Mouse (Mus musculus) layer of hippocampus, adult 9-10 months (tissue): ENCODE results near the gene Krt7.

Source experiments
- DNase-seq: peaks from one replicate; pipeline ENCODE4 v3.0.0; 2022; ENCODE audit warnings: low spot score

The Krt7 gene

DNA sequence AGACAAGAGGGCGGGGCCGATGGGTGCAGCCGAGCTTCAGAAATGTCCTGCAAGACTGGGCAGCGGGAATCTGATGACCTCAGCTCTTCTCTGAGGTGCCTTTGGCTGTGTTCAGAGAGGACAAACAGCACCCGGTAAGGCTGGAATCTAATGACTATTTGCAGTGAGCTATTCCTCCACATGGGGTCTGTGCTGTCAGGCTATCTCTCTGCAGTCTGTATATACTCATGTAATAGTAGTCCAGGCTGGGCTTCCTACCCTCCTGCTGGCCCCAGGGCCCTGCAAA is 34.1 kb upstream of the Krt7 start:
- no peak for DNase-seq

DNA sequence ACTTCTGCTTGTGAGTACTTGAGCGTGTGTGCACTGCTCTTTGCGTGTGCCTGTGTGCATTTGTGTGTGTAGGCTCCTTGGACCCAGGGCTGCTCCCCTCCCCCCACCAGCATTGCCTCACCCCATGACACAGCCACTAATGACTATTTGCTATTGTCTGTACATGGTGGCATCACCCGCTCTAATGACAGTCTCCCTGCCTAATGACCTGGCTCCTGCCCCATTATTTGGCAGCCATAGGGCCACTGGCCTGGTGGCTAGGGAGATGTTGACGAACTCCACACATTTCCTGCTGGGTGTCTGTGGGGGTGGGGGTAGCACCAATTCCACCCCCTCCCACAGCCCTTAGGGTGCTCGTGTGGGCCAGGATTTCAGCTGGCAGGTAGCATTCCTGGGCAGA is 32.2 kb upstream of the Krt7 start:
- DNase-seq = no peak

DNA sequence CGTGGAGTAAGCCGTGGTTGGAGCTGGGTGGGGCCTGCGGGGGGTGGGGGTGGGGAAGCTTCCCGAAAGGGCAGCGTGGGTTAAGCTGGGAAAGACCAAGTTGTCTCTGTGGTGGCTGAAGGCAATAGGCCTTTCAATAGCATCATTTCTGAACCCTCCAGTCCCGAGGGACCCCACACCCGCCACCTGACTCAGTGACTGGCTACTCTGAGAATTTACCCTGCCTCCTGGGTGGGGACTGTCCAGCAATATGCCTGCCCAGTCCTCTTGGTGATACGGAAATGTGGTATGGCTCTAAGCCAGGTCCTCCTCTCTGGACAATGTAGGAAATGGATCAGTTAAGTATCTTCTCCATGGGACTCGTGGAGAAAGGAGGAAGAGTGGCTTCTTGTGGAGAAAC is 29.1 kb upstream of the Krt7 start:
- DNase-seq = no peak

DNA sequence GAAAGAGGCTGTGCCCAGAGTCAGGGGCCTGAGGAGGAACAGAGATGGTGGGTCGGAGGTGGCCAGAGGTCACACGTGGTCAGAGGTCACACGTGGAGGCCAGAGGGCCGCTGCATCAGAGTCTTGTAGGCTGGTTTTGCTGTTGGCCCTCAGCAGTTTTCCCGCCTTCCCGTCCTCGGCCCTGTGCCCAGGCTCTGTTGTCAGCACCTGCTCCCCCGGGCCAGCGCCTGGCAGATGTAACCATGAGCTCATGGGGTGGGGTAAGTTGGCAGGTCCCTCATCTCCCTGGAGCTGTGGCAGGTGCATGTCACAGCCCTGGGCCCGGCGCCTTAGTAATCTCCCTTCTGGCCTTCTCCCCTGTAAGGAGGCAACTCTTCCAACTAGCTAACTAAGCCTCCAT is 28.0 kb upstream of the Krt7 start:
- DNase-seq = no peak

DNA sequence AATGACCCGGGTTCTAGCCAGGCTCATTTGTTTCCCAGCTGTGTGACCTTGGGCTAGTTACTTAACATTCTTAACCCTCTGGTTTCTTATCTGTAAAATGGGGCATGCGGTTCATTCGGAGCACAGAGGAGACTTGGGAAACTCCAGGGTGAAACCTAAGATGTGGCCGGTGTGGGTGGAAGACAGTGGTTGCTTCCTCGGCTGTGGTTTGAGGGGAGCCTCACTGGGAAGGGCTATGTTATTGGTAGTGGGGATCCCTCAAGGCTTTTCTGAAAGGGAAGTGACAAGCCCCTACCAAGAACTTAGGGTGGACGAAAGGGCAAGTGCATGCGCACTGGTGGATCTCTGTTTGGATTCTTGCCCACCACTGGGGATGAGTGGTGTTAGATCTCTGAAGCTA is 26.2 kb upstream of the Krt7 start:
- no peak for DNase-seq

DNA sequence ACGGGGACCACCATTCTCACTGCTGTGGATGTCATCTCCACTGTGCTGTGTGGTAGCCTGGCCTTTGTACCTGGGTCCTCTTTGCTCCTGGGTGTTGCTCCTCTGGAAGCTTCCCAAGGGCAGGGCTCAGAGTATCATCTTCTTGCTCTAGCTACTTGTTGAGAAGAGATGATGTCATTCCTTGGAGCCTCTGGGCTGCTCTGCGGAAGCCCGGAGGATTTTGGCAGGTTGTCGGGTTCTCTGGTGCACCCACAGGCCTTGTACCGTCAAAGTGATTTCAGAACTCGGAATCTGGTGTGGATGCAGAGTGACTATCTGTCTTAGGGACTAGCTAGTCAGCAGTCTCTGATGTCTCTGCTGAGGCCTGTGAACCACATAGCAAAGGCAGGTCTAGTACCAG is 25.8 kb upstream of the Krt7 start:
- DNase-seq = no peak

DNA sequence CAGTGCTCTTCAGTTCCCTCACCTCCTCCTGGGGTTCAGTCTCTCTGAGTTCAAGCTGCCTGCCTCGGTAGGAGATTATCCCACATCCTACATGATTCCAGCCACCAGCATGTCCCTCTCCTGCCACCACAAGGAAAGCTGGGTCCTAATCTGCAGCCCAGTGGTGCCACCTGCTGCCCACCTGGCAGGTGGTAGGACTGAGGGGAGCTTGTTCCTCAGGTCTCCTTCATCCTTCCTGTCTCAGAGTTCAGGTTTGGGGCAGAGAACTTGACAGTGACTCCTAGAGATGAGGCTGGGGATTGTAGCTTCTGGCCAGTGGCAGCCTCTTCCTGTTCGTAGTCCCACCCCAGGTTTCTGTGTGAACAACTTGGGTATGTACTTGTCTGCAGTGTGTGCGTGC is 23.7 kb upstream of the Krt7 start:
- DNase-seq = no peak

DNA sequence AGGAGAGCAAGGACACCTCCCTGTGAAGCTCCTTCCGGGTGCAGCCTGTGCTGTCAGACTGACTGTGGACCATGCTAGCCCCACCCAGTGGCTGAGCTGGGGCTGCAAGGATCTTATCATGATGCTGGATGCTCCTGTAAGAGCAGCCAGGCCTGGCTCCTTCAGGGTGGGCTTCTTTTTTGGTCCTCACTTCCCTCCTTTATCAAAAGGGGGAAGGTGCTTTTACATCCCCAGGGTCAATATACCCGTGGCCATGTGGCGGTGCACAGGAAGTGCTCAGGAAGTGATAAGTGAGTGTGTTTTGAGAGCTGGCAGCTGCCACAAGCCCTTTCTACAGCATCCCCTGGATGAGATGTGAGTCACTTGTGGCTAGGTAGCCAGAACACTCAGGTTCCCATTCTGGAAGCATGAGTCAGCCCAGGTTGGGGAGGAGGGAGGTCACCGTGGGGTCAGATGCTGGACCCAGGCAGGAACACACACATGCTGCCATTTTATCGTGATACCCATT is 22.8 kb upstream of the Krt7 start:
- no peak for DNase-seq

DNA sequence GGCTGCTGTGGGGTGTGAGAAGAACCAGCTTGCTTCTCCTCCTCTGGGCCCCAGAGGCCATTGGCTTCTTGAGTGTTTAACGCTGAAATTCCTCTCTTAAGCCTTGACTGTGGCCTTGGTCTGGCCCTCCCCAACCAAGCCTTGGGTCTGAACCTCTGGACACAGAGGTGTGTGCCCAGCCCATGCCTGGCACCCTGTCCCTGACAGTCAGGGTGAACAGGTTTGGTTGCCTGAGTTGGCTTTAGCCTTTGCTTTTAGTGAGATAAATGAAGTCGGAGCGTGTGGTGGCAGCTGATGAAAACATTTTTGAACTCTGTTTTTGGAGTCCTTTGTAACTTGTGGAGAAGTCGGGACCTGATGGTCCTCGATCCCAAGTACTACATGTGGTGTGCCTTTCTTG is 20.6 kb upstream of the Krt7 start:
- no peak for DNase-seq

DNA sequence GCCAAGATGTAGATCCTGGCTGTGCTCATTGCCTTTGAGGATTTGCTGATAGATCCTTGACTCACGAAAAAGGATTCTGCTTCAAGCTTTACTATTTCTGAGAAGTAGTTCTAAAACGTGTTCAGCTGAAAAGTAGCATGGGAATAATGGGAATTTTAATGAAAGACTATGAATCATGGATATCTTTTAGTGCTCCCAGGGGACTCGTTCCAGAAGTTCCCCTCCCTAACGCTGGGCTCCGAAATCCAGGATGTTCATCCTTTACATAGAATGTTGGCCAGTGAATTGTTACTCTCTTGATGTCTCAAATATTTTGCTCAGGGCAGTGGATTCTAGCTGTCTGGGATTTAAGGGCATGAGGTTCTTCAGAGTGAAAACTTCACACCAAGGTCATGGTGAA is 18.6 kb upstream of the Krt7 start:
- no peak for DNase-seq

DNA sequence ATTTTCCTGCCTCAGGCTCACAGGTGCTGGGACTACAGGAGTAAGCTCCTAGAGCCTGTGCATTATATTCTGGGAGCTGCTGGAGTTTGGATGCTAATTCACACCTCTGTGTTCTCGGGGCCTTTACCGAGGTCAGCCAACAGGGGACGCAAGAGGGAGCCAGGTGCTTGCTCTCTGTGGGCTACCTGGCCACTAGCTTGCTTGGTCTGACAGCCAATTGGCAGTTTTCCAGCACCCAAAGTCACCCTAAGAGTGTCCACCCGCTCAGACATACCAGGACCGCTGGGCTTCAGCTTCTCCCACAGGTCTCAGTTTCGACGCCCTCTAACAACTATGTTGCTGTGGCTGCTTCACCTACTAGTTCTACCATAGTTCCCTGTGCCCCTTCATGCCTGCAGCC is 15.9 kb upstream of the Krt7 start:
- no peak for DNase-seq

DNA sequence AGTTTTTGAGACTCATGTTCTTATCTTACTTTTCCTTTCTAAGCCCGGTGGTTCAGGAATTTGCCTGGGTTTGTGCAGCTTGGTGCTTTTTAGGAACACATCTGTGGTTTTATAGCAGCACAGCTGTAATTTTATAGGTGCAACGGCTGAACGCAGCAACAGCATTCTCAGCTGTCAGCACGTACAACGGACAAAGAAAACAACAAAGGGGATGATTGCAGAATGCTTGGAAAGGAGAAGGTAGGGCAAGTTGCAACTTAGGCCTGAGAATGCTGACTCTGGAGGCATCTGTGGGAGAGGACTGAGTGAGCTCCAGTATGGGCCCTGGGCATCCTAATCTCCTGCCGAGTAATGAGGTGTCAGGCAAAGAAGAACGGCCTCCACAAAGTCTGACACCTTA is 14.4 kb upstream of the Krt7 start:
- DNase-seq = no peak

DNA sequence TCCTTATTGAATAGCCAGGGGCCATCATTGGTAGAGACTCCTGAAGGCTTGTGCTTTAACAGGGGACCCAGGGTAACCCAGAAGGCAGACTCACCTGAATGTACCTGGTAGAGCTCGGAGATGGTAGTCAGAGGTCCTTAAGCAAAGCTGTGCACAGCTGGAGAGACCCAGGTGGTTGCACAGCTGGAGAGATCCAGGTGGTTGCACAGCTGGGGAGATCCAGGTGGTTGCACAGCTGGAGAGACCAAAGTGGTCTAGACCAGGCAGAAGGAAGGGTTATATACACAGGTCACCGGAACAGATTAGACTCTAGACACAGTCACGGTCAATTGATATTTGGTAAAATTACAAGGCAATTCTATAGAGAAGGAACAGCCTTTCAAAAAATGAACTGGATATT is 13.9 kb upstream of the Krt7 start:
- no peak for DNase-seq

DNA sequence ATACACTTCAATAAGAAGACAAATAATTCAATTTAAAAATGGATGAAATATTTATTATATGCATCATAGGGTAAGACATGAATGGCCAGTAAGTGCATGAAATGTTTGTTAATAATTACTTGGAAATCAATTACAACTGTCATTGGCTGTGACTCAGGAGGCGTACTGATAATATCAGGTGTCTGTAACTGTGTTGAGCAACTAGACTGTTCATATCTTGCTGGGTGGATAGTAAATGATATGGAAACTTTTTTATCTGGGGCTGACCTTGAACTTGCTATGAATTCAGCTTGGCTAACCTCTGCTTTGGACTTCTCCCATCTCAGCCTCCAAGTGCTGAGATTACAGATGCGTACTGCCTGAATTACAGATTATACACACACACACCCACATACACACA is 13.2 kb upstream of the Krt7 start:
- DNase-seq = no peak

DNA sequence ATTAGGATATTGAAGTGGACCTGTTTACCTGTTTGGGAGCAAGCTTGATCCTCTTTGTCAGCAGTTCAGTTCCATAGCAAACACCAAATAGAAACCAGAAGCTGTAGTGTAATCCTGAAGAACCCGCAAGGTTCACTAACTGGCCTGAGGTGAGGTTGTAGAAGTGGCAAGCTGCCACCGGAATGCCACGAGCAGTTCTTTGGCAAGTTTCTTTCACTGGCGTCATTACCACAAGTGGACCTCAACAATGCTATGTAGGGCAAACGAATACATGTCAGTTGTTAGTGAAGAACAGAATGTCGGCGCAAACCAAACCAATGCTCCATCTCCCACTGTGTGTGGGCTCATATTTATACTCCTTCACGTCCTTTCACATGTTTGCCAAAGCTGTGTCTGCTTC is 12.6 kb upstream of the Krt7 start:
- no peak for DNase-seq

DNA sequence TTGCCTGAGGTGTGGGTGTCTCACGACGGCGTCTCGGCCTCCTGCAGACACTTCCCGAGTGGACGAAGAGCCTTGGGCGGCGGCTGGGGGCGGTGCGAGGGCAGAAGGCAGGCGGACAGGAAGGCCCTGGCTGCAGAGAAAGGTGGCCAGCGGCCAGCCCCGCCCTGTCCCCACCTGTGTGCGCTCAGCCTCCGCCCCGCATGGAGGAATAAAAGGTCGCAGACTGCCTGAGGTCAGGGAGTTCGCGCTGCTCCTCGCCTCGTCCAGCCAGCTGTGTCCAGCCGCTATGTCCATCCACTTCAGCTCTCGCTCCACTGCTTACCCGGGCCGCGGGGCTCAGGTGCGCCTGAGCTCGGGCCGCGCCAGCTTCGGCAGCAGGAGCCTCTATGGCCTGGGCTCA is 1.3 kb downstream of the Krt7 start:
- DNase-seq = no peak

DNA sequence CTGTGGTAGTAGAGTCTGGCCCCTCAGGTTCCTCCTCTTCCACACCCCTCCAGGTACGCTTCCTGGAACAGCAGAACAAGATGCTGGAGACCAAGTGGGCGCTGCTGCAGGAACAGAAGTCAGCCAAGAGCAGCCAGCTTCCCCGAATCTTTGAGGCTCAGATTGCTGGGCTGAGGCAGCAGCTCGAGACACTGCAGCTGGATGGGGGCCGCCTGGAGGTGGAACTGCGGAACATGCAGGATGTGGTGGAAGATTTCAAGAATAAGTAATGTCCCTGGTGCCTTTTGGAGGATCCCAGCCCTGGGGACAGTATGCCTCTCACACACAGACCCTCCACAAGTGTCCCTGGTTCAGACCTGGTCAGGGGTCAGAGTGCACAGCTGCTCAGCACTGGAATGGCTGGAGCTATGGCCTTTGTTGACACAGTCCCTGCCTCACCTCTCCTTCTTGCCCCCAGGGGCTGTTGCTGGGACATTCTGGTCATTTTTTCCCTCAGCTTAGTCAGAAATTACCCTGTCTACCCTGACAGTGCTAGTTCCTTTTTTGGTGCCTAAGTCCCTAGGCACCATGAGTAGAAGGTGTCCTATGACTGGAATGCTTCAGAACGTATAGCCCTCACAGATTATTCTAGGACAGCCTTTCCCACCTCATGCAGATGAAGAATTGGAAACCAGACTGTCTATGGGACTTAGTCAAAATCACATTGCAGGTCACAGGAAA is 3.2 kb downstream of the Krt7 start:
- DNase-seq = no peak

DNA sequence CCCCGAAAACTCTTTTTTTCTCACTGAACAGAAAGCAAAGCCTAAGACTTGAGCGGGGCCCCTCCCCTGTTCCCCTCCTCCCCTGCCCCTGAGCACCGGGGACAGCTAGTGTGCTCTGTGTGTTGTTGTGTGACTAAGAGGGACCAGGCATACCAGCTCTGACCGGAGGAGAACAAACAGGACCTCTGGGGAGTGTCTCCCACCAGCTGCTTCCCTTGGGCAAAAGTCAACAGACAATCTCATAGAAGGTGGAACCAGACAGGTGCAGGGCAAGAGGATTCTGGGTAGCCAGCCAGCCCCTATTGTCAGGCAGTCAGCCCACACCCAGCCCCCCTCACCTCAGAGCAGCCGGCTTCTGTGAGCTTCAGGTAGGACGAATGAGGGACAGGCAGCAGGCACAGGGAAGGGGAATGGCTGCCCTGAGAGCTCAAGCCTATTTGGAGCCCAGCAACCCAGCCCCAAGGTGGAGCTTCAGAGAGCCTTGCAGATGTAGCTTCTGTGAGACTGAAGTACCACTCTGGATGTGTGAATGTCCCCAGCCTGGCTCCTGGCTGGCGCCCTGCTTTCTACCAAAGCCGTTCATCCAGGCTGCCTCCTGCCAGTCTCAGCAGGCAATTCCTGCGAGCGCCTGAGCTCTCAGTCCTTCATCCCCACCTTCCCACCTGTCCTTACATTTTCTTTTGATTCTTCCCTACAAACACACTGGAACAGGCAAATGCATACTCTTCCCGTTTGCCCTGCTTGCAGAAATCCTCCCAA is 4.1 kb downstream of the Krt7 start:
- DNase-seq = no peak

DNA sequence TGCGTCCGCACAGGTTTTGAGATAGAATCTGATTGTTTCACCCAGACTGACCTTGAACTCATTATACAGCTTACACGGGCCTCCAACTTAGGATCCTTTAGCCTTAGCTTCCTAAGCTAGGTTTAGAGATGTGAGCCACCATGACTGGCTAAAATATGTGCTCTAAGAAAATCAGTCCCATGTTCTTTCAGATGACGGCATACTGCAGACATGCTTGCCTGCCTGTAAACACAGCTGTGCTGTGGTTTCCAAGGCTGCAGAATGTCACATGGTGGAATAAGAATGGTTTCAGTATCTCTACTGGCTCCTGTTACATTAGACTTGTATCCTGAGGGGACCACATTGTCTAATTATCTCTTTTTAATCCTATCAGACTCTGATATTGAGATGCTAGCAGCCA is 8.1 kb downstream of the Krt7 start:
- DNase-seq = no peak

DNA sequence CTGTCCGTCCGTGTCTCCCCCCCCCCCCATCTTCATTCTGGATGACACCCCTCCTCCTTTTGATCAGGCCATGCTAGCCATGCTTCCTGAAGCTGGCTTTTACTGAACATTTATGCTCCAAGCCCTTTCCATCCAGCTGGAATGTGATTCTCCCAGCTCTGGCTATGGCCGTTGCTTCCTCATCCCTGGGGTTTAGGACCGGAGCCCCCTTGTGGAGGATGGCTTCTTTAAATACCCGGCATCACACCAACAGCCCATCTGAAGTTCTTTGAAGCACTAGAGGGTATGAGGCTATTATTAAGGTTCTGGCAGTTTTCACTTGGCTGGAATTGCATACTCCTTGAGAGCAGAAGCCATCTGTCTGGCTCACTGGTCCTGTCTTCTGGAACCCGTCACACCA is 10.1 kb downstream of the Krt7 start:
- DNase-seq = no peak

DNA sequence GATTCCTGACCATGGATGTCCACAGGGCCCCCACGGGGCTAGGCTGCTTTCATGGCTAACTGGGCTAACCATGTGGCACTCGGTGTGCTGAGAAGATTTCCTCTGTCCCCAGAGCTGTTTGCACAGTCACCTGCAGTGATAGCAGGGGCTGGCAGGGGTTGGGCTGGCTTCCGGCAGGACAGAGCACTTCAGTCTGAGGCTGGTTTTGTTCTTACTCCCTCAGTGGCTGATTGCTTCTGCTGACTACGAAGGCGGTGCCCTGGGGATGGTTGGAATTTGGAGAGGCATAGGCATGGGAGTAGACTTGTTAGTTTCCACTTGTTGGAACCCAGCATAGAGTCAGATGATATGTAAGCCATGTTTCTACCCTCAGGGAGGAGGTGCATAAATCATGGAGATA is 14.1 kb downstream of the Krt7 start:
- DNase-seq = no peak

DNA sequence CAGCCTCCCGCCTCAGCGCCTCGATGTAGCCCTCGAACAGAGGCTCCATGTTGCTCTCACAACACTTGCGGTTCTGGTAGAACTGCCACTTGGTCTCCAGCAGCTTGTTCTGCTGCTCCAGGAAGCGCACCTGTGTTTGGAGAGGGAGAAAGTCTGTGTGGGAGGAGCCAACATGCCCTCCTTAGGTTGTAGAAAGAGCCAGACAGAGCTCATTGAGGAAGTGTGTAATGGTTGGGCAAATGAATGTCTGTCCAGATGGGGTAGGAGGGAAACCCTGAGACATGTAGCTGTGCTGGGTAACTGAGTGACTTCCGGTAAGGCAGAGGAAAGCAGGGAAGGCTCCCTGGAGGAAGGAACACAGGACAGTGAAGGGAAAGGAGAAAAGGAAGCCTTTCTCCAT is 25.8 kb downstream of the Krt7 start:
- no peak for DNase-seq

DNA sequence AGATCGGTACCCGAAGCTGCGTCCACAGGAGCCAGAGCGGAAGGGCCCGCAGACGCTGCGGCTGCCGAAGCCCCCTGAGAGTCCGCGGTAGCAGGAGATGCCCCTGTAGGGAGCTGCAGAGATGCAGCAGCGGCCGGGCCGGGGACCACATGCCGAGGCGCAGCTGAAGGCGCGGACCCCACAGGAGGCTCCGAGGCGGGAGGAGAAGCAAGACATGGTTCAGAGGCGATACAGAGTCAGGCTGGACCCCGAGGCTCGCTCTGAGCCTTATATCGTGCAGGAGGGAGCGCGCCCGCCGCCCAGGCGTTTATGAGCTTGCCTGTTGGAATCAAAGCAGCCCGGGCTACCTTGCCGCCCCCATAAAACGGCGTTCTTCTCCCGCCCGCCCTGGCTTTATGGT is 27.7 kb downstream of the Krt7 start, which contains the start of gene Krt87:
Gene Krt87, minus strand, starts transcription at position 250 of the 400 bp plus-strand sequence.
- no peak for DNase-seq

DNA sequence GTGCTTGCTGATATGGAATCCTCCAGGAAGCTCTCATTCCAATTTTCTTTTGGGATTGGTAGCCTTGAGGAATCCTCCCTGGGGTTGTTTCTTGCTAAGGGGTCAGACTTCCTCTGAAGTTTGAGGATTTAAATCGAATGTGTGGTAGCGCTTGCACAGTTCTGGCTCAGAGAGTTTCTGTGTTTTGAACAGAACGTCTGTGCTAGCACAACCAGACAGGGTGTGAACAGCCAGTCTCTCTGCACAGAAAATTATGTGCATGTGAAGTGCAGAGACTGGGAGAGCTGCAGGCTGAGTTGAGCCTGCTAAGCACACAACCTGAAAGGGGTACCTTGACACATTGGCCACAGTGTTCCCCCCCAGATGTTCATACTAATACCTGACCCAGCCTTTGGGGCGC is 30.0 kb downstream of the Krt7 start:
- no peak for DNase-seq
